Mouse (Mus musculus) liver, embryonic 12.5 days (tissue): ENCODE results near the gene Dscam. TPM values are rescaled to one million over a fixed set of nuclear protein-coding genes. Genes with fewer than 3 reads are reported as not detected.

Experiments used
- ATAC-seq: fragments of 200-750 bp; cut with Nextera tagmentation; 2 replicates; pipeline ENCODE4 v1.8.0; 2017; ENCODE audit warnings: moderate number of reproducible peaks, mild to moderate bottlenecking, moderate library complexity
- H3K27ac ChIP-seq: fragments of 300-500 bp; sonication (generic); 2 replicates; pipeline ENCODE4 v1.5.1; 2016; ENCODE audit warnings: mild to moderate bottlenecking
- H3K27me3 ChIP-seq: fragments of 300-500 bp; sonication (generic); replicated peaks from 2 replicates; pipeline ENCODE4 v1.6.1; 2016; ENCODE audit warnings: mild to moderate bottlenecking, moderate library complexity
- H3K36me3 ChIP-seq: fragments of 300-500 bp; sonication (generic); 2 replicates; pipeline ENCODE4 v1.6.1; 2016; ENCODE audit warnings: mild to moderate bottlenecking, moderate library complexity
- H3K4me1 ChIP-seq: fragments of 300-500 bp; sonication (generic); 2 replicates; pipeline ENCODE4 v1.6.1; 2016
- H3K4me2 ChIP-seq: fragments of 300-500 bp; sonication (generic); 2 replicates; pipeline ENCODE4 v1.6.1; 2016; ENCODE audit warnings: mild to moderate bottlenecking, moderate library complexity
- H3K4me3 ChIP-seq: fragments of 300-500 bp; sonication (generic); 2 replicates; pipeline ENCODE4 v1.5.1; 2016; ENCODE audit warnings: mild to moderate bottlenecking, moderate library complexity
- H3K9ac ChIP-seq: fragments of 300-500 bp; sonication (generic); 2 replicates; pipeline ENCODE4 v1.6.1; 2016; ENCODE audit warnings: mild to moderate bottlenecking, moderate library complexity
- H3K9me3 ChIP-seq: fragments of 300-500 bp; sonication (generic); replicated peaks from 2 replicates; pipeline ENCODE4 v1.6.1; 2016; ENCODE audit warnings: mild to moderate bottlenecking, moderate library complexity
- WGBS: fragments of 180-500 bp; shearing (Covaris S2); methylation state at CpG from one replicate; pipeline ENCODE4 v1.1.7; 2016; ENCODE audit not compliant: insufficient replicate concordance; 5-methylcytosine and 5-hydroxymethylcytosine counted together
- polyA plus RNA-seq: library from polyadenylated mRNA; unstranded; fragments of >200 nt; fragmentation: Nextera tagmentation; extraction: Ambion mirVana; gene quantifications from 2 replicates; pipeline ENCODE4 v1.2.1, GENCODE M21; 2016

The Dscam gene
- polyA plus RNA-seq, 1 experiment from 2014 or later, result not detected

DNA sequence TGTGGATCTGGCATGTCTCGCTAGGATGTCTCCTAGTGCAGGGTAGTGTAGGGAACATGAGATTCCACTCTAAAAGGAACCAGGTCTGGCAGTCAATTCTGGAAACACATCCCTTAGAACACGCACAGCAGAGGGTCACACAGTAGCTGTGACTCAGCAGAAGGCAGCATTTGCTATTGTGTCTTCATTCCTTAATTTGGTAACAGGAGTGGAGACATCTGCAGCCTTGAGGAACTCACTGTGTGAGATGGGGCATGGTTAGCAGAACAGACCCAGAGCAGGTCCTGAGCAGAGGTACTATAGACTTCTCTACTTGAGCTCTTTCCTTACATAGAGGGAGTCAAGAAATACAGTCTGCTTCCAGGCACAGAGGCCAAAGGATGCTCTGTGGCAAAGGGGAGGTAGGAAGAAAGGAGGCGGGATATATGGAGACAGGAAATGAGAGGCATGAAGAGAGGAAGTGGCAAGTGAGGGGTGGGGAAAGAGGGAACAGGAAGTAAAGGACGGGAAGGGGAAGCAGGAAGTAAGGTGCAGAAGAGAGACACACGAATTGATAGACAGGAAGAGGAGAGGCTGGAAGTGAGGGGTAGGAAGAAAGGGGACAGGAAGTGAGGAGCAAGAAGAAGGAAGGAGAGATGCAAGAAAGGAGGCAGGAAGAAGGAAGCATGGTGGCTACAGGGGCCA lies 488.1 kb downstream of the Dscam start:
- Histone ChIP-seq H3K27me3 (no peaks in the 10 kb centered on the region), H3K4me2 (no peak overlapping the region)
- 44% methylated on average over 5 of the region's 5 CpGs for WGBS

DNA sequence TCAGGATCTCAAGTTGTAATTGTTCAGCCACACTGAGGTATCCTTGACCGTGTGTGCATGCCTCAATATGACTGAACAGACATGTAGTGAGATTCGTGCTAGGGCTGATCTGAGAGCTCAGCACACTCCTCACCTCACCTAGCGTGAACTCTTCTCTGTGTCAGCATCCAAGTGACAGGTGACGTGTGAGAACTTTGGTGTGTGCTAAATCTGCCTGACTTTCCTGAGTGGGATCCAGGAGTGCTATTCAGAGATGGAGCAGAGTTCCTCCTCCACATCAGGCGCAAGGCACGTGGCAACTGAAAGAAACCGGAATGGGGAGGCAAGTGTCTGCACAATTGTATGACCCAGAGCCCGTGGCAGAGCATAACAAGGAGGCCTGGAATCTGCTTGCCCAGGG lies 490.6 kb downstream of the Dscam start:
- 67% methylated on average over 8 of the region's 8 CpGs for WGBS

More for the DNA sequence above, 488.1 kb downstream of the Dscam start:
- no peak for ATAC-seq
- Histone ChIP-seq H3K4me1 (no peaks in the 10 kb centered on the region), H3K9ac (no peak overlapping the region), H3K27ac (no peak overlapping the region), H3K9me3 (no peaks in the 10 kb centered on the region), H3K36me3 (no peaks in the 10 kb centered on the region), H3K4me3 (no peak overlapping the region)

DNA sequence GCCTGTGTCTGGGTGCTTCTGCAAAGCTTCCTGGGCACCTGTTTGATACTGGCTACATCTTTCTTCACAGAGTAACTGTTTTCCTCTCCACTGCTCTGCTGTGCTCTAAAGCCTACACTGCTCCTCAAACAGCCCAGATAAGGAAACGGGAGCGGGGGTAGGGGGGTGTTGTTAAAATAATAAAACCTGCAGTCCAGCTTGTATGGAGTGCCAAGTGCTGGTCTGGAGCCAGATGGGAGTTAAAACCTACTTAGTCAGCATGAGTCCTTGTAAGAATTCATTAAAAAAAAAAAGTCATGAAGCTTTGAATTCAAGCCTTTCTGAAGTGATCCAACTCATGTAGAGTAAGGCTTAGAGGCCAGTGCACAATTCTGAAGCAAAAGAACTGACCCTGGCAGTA lies 493.1 kb downstream of the Dscam start:
- Histone ChIP-seq H3K27ac (no peak overlapping the region), H3K9ac (no peak overlapping the region), H3K27me3 (no peaks in the 10 kb centered on the region), H3K36me3 (no peaks in the 10 kb centered on the region), H3K9me3 (no peaks in the 10 kb centered on the region), H3K4me2 (no peak overlapping the region), H3K4me3 (no peak overlapping the region), H3K4me1 (no peaks in the 10 kb centered on the region)
- 41% methylated on average over 2 of the region's 2 CpGs for WGBS
- no peak for ATAC-seq

More for the DNA sequence above, 490.6 kb downstream of the Dscam start:
- ATAC-seq, result no peak
- Histone ChIP-seq H3K9me3 (no peaks in the 10 kb centered on the region), H3K27ac (no peak overlapping the region), H3K9ac (no peak overlapping the region), H3K4me1 (no peaks in the 10 kb centered on the region), H3K4me2 (no peak overlapping the region), H3K4me3 (no peak overlapping the region), H3K27me3 (no peaks in the 10 kb centered on the region), H3K36me3 (no peaks in the 10 kb centered on the region)

DNA sequence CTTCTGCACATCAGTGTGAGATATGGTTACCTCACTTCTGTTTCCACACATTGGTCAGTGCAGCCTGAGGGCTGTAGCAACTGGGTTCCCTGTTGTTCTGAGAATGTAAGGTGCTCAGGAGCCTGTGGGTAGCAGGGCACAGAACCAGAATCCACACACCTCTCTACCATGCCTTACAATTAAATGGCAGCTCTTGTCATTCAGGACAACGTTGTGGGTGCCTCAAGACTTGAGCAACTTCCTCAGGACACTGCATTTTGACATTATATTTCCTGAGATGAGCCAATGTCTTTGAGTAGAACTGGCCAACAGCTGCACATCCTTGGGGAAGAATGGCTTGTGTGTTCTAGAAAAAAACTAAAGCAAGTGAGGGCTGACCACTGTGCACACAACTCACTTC lies 493.9 kb downstream of the Dscam start:
- H3K36me3 ChIP-seq, result no peaks in the 10 kb centered on the region
- H3K4me1 ChIP-seq, result no peaks in the 10 kb centered on the region
- H3K9ac ChIP-seq, result no peak overlapping the region
- no peak overlapping the region for H3K4me2 ChIP-seq
- H3K9me3 ChIP-seq, result no peaks in the 10 kb centered on the region
- no peak overlapping the region for H3K27ac ChIP-seq
- WGBS, result 29% methylated on average over 1 of the region's 1 CpGs
- H3K4me3 ChIP-seq, result no peak overlapping the region
- ATAC-seq, result no peak
- 0 out of 2 replicates have a peak, but pooled peaks cover 5% of the 10 kb centered on the region for H3K27me3 ChIP-seq

DNA sequence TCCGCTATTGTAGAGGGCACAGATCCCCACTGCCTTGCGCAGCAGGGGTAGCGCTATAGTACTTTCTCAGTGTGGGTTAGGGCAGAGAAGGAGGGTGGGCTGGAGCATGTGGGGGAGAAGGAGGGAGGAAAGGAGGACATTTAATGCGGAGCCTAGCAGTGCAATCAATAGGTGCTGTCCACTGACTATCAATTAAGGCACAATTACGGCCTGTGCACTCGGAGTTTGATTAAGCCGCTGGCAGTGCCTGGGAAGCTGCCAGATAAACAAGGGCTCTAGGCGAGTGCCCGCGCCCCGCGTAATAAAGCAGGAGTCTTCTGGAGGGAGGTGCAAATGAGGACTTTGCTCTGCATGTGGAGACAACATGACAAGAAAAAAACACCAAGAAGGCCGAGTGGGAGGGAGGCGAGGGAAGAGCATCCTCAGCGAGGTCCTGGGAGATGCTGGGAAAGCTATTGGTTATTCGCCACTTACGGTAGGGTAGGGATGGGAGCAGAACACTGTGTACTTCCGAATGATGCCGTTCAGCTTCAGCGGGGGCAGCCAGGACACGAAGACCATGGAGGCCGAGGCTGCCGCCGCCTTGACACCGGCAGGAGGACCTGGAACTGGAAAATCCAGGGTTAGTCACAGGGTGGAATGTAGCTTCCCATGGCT lies 497.2 kb downstream of the Dscam start:
- no peaks in the 10 kb centered on the region for H3K4me1 ChIP-seq
- 69% methylated on average over 25 of the region's 25 CpGs for WGBS
- no peak for ATAC-seq
- no peak overlapping the region for H3K27ac ChIP-seq
- no peaks in the 10 kb centered on the region for H3K36me3 ChIP-seq
- H3K4me3 ChIP-seq, result no peak overlapping the region
- H3K9ac ChIP-seq, result no peak overlapping the region
- H3K4me2 ChIP-seq, result no peak overlapping the region
- H3K27me3 ChIP-seq, result 0 out of 2 replicates have a peak, but pooled peaks cover 5% of the 10 kb centered on the region
- H3K9me3 ChIP-seq, result no peaks in the 10 kb centered on the region

DNA sequence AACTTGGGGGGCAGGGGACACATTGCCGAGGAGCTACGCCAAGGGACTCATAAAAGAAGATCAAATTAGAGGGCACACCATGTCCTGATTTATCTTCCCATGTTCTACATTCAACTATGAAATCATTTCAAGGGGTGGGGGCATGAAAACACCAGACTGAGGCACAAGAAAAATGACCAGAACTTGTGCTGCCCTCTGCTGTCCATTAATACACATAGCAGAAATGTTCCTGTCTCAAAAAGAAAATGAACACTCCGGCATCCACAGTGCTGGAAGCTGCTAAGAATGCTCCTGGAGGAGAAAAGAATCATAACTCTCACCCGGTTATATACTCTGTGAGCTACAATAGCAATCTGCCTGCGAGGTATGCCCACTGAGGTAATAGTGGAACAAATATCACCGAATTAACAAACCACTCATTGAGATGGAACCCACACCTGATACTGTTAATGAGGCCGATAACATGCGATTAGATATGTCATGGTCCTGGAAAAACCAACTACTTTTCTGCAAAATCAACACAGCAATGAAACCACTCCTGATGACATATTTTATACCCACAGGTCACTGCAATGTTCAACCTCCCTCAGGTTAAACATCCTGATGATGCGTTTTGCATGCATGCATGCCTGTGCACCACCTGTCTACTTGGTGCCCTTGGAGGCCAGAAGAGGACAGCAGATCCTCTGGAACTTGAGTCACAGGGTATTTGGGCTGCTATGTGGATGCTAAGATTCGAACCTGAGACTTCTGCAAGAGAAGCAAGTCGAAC lies 498.8 kb downstream of the Dscam start:
- H3K9me3 ChIP-seq, result no peaks in the 10 kb centered on the region
- H3K27ac ChIP-seq, result no peak overlapping the region
- no peaks in the 10 kb centered on the region for H3K4me1 ChIP-seq
- H3K27me3 ChIP-seq, result 0 out of 2 replicates have a peak, but pooled peaks cover 5% of the 10 kb centered on the region
- H3K9ac ChIP-seq, result no peak overlapping the region
- WGBS, result 52% methylated on average over 11 of the region's 11 CpGs
- no peaks in the 10 kb centered on the region for H3K36me3 ChIP-seq
- ATAC-seq, result no peak
- H3K4me3 ChIP-seq, result no peak overlapping the region
- H3K4me2 ChIP-seq, result no peak overlapping the region

DNA sequence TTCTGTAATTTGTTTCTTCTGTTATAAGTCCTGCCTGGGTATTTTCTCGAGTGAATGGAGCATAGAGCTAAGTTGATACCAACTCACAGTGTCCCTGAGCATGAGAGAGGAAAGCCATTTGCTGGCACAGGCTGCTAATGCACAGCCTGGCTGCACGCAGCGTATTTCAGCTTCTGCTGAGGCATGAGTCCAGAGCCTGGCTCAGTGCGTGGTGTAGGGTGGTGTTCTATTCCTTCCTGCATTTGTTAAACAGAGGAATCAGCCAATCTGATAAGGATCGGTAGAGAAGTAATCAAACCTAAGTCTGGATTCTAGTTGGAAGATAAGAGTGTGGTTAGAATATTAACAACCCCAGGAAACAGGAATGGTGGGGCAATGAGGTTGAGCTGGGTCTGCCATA lies 500.8 kb downstream of the Dscam start:
- 32% methylated on average over 5 of the region's 5 CpGs for WGBS
- no peak for ATAC-seq
- no peak overlapping the region for H3K9ac ChIP-seq
- H3K27ac ChIP-seq, result no peak overlapping the region
- H3K4me1 ChIP-seq, result no peaks in the 10 kb centered on the region
- no peak overlapping the region for H3K4me3 ChIP-seq
- no peaks in the 10 kb centered on the region for H3K9me3 ChIP-seq
- no peaks in the 10 kb centered on the region for H3K36me3 ChIP-seq
- no peak overlapping the region for H3K4me2 ChIP-seq
- H3K27me3 ChIP-seq, result 0 out of 2 replicates have a peak, but pooled peaks cover 5% of the 10 kb centered on the region

DNA sequence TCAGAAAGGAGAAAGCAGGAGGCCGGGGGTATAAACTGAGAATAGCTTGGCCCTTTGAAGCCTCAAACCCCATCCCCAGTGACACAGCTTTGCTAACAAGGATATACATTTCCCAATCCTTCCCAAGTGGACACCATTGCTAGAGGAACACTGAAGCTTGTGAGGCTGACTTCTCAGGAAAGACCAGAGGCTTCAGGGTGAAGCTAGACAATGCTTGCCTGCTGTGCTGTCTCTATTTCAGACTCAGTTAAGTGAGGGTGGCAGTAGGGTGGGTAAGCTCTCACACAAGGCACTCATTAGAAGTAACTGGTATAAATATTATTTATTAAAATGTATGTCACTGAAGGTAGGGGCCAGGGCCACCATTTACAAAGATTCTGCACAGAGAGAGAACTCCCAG lies 502.1 kb downstream of the Dscam start:
- 59% methylated on average over 1 of the region's 1 CpGs for WGBS

DNA sequence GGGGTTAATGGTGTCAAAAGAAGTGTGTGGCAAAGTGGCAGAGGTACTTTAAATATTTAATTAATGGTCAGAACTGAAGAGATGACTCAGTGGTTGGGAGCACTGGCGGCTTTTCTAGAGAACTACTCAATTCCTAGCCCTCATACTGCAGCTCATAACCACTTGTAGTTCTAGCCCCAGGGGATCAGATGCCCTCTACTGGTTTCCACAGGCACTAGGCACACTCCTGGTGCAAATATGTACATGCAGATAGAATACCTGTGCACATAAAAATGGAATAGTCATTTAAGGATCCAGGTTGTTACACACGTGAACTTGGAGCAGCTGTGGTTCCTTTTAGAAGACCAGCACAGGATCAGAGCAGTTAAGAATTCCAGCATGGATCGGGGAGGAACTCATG lies 509.5 kb downstream of the Dscam start:
- Histone ChIP-seq H3K36me3 (no peaks in the 10 kb centered on the region), H3K9me3 (no peaks in the 10 kb centered on the region), H3K27me3 (no peaks in the 10 kb centered on the region), H3K9ac (no peak overlapping the region), H3K4me1 (no peaks in the 10 kb centered on the region), H3K27ac (no peak overlapping the region), H3K4me3 (no peak overlapping the region), H3K4me2 (no peak overlapping the region)
- ATAC-seq, result no peak
- WGBS, result 51% methylated on average over 3 of the region's 3 CpGs

More for the DNA sequence above, 502.1 kb downstream of the Dscam start:
- H3K4me1 ChIP-seq, result no peaks in the 10 kb centered on the region
- H3K27me3 ChIP-seq, result 0 out of 2 replicates have a peak, but pooled peaks cover 5% of the 10 kb centered on the region
- ATAC-seq, result no peak
- H3K4me3 ChIP-seq, result no peak overlapping the region
- no peak overlapping the region for H3K9ac ChIP-seq
- H3K36me3 ChIP-seq, result no peaks in the 10 kb centered on the region
- no peaks in the 10 kb centered on the region for H3K9me3 ChIP-seq
- H3K4me2 ChIP-seq, result no peak overlapping the region
- no peak overlapping the region for H3K27ac ChIP-seq

DNA sequence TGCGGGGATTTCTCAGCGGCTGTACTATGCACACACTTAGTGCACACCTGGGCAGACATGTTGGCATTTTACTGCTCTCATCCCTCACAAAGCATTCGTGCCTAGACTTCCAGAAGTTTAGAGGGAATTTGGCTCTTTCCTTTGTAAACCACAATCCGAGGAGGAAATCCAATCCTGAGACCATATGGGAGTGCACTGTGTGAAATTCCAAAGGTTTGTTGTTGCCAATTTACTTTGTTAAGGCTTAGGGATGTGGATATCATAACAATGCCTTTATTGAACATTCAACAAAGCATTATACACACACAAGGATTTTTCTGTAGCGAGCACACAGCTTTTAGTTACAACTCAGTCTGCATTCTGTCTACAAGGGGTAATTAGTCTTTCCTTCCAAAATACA lies 511.3 kb downstream of the Dscam start:
- no peak overlapping the region for H3K9ac ChIP-seq
- no peak overlapping the region for H3K4me2 ChIP-seq
- WGBS, result 49% methylated on average over 5 of the region's 5 CpGs
- ATAC-seq, result no peak
- H3K4me3 ChIP-seq, result no peak overlapping the region
- H3K27me3 ChIP-seq, result no peaks in the 10 kb centered on the region
- no peak overlapping the region for H3K27ac ChIP-seq
- no peaks in the 10 kb centered on the region for H3K36me3 ChIP-seq
- H3K9me3 ChIP-seq, result no peaks in the 10 kb centered on the region
- no peaks in the 10 kb centered on the region for H3K4me1 ChIP-seq

DNA sequence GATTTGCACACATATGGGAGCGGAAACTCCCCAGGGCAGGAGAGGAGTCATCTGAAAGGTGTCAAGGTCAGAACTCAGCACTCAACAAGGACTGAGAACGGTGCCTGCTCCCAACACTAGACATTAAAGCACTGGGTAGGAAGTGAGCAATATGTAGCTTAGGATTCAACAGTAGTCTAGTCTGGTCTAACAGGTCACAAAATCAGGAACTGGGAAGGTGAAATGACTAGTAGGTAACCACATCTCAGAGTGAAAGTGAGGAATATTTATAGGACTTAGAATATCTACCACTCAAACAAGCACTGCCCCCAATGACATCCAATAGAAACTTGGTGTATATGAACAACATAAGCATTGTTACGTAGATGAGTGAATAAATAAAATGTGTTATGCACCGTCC lies 515.0 kb downstream of the Dscam start:
- Histone ChIP-seq H3K27ac (no peak overlapping the region), H3K4me1 (no peaks in the 10 kb centered on the region), H3K9me3 (no peaks in the 10 kb centered on the region), H3K4me3 (no peak overlapping the region), H3K36me3 (no peaks in the 10 kb centered on the region), H3K27me3 (no peaks in the 10 kb centered on the region), H3K9ac (no peak overlapping the region), H3K4me2 (no peak overlapping the region)
- no peak for ATAC-seq
- 69% methylated on average over 4 of the region's 4 CpGs for WGBS

DNA sequence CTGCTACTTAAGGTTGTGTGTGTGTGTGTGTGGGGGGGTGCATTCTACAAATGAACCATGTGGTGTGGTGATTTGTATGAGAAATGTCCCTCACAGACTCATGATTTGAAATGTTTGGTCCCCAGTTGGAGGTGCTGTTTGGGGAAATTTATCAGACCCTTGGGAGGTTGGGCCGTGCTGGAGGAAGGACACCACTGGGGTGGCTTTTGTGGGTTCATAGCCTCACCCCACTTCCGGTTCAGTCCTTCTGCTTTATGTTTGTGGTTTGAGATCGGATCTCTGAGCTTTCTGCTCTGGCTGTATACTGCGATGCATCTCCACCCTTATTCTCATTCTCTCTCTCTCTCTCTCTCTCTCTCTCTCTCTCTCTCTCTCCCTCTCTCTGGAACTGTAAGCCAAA lies 516.5 kb downstream of the Dscam start:
- no peak overlapping the region for H3K9ac ChIP-seq
- H3K4me2 ChIP-seq, result no peak overlapping the region
- no peaks in the 10 kb centered on the region for H3K9me3 ChIP-seq
- ATAC-seq, result no peak
- no peak overlapping the region for H3K4me3 ChIP-seq
- H3K27ac ChIP-seq, result no peak overlapping the region
- 21% methylated on average over 4 of the region's 4 CpGs for WGBS
- H3K36me3 ChIP-seq, result no peaks in the 10 kb centered on the region
- H3K27me3 ChIP-seq, result no peaks in the 10 kb centered on the region
- H3K4me1 ChIP-seq, result no peaks in the 10 kb centered on the region
